Mouse (Mus musculus): Measurements from ENCODE around the gene Pigyl.

- TF ChIP-seq CTCF (IDR thresholded peaks at IDR 0.05; ENCODE audit: low read depth) (no peak), EP300 (IDR thresholded peaks at IDR 0.05; ENCODE audit: low read depth) (no peak)
Observed at GRCm38 (mm10) chr9:22169327-22169726, 12.7 kb downstream of the Pigyl start.

All from heart, postnatal 0 days (tissue).